ENCODE assay signal across 9 mouse cellular contexts in the genomic region with DNA sequence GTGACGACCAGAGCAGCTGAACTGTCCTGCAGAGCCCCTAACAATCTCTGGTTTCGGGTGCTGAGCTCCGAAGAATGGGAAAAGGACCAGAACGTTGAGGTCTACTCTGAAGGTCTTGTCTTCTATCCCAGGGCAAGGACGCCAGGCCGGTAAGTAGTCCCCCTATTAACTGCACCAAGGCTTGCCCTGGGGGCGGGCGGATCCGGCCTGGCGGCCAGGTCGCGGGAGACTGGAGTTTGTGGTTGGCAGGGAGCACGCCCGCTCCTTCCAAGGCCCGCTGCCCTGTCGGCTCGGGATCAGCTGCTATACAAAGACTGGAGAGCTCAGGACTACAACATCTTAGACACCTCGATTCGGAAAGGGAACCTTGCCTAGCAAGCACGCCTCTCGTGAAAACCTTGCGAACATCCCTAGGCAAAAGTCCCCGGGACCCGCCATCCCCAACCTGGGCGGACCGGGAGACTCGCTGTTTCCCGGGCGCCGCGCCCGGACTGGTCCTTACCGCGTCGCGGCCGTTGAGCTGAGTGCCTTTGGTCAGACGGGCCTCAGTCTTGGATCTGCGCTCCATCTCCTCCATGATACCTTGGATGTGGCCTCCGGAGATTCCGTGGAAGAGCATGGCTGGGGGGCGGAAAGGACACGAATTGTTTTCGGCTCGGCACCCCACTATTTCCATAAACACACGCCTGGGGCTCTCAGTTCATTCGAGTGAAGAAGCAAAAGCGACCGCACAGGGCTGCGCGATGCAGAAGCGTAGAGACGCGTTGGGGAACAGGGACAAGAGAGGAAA. TPM values are rescaled to one million over a fixed set of nuclear protein-coding genes. Genes with fewer than 3 reads are reported as not detected.
DNase-seq lines count a peak whose midpoint lies in the region; ATAC-seq and TF ChIP-seq lines count a peak whose summit lies in the region.
"Had no signal": no experiment of that assay in that cellular context is flagged by ENCODE, and none has a peak within 500 bp of the region (broad histone marks: within the 10 kb centered on the region; RNA-seq: fewer than 3 reads in every experiment).

No protein-coding gene starts in this region.

- peak; percentile 61 for ATAC-seq in lung, embryonic 16.5 days (ENCODE audit: low read depth)
- ATAC-seq in granulocyte monocyte progenitor cell, adult 5-6 weeks (replicated peaks; ENCODE audit: poor library complexity, severe bottlenecking) = peak; percentile 15; the same call in 1 of the 2 replicates
- 0 out of 2 replicates have a peak, but pooled peaks have one; percentile 18 for ATAC-seq in kidney, postnatal 0 days (replicated peaks; ENCODE audit: low FRiP score, low read depth)
- ATAC-seq in neural tube, embryonic 11.5 days (ENCODE audit: insufficient read depth, low FRiP score, low TSS enrichment) = peak; percentile 56

- 5% methylated on average over 54 of the region's 54 CpGs for WGBS in lung, embryonic 16.5 days
- WGBS in kidney, postnatal 0 days = 3% methylated on average over 54 of the region's 54 CpGs
- WGBS in neural tube, embryonic 11.5 days = under 1% methylated on average over 54 of the region's 54 CpGs

- H3K9me3 ChIP-seq in lung, embryonic 16.5 days (ENCODE audit: control insufficient read depth, low read length) = no peaks in the 10 kb centered on the region
- no peaks in the 10 kb centered on the region for H3K9me3 ChIP-seq in kidney, postnatal 0 days (replicated peaks; ENCODE audit: low read length)
- no peaks in the 10 kb centered on the region for H3K9me3 ChIP-seq in neural tube, embryonic 11.5 days (ENCODE audit: control insufficient read depth, low read length)

- peak overlapping the region; percentile 34 for H3K9ac ChIP-seq in lung, embryonic 16.5 days (ENCODE audit: low read length)
- no peak overlapping the region for H3K9ac ChIP-seq in kidney, postnatal 0 days (ENCODE audit: low read depth, low read length)
- H3K9ac ChIP-seq in neural tube, embryonic 11.5 days (ENCODE audit: low read length) = peak overlapping the region; percentile 50

- peaks cover 12% of the 10 kb centered on the region for H3K4me1 ChIP-seq in lung, embryonic 16.5 days (replicated peaks; ENCODE audit: control insufficient read depth, insufficient read depth, low read length)
- H3K4me1 ChIP-seq in kidney, postnatal 0 days (replicated peaks; ENCODE audit: insufficient read depth, low read length) = peaks cover 15% of the 10 kb centered on the region; the same call in 1 of the 2 replicates
- peaks cover 16% of the 10 kb centered on the region for H3K4me1 ChIP-seq in neural tube, embryonic 11.5 days (ENCODE audit: control insufficient read depth, insufficient read depth, low read length)

- H3K4me3 ChIP-seq in lung, embryonic 16.5 days (ENCODE audit: low read length) = peak overlapping the region; percentile 44
- H3K4me3 ChIP-seq in kidney, postnatal 0 days (replicated peaks; ENCODE audit: low read depth, low read length) = peak overlapping the region; percentile 28
- H3K4me3 ChIP-seq in neural tube, embryonic 11.5 days (ENCODE audit: low read depth, low read length) = peak overlapping the region; percentile 32
- H3K4me3 ChIP-seq: erythroblast, embryonic 14.5 days had no signal

- TF ChIP-seq CTCF in brain, embryonic 14.5 days (IDR thresholded peaks at IDR 0.05; ENCODE audit: borderline replicate concordance, extremely low read depth, insufficient read depth, insufficient read length) = no peak
- no peak for TF ChIP-seq CTCF in kidney, postnatal 0 days (IDR thresholded peaks at IDR 0.05; ENCODE audit: low read depth)

- no peak overlapping the region for H3K27ac ChIP-seq in lung, embryonic 16.5 days (ENCODE audit: low read length)
- H3K27ac ChIP-seq in kidney, postnatal 0 days = no peak overlapping the region
- H3K27ac ChIP-seq in neural tube, embryonic 11.5 days (ENCODE audit: low read depth, low read length) = no peak overlapping the region

- no peak for TF ChIP-seq POLR2A in brain, embryonic 14.5 days (IDR thresholded peaks at IDR 0.05; ENCODE audit: borderline replicate concordance, extremely low read depth, insufficient read depth, insufficient read length, poor library complexity, severe bottlenecking)

- DNase-seq in lung, postnatal 14 days = no peak
- DNase-seq in brain, embryonic 14.5 days (ENCODE audit: low read depth) = peak; percentile 79
- peak; percentile 54 for DNase-seq in kidney, postnatal 0 days (ENCODE audit: low spot score)
- DNase-seq in neural tube, embryonic 11.5 days (ENCODE audit: low spot score) = peak; percentile 84
- DNase-seq in layer of hippocampus, adult 18-20 months (ENCODE audit: low spot score in 2 of 2) = no peak
- no peak for DNase-seq in thymus, postnatal 0 days (ENCODE audit: low spot score)

- H3K4me2 ChIP-seq in lung, embryonic 16.5 days (ENCODE audit: low read depth, low read length) = peak overlapping the region; percentile 59
- H3K4me2 ChIP-seq in kidney, postnatal 0 days (ENCODE audit: low read length) = peak overlapping the region; percentile 47
- H3K4me2 ChIP-seq in neural tube, embryonic 11.5 days (ENCODE audit: low read depth) = peak overlapping the region; percentile 53

- H3K36me3 ChIP-seq in lung, embryonic 16.5 days (ENCODE audit: control insufficient read depth, insufficient read depth, low read length) = no peaks in the 10 kb centered on the region
- no peaks in the 10 kb centered on the region for H3K36me3 ChIP-seq in kidney, postnatal 0 days (ENCODE audit: insufficient read depth, low read length)
- no peaks in the 10 kb centered on the region for H3K36me3 ChIP-seq in neural tube, embryonic 11.5 days (ENCODE audit: control insufficient read depth, insufficient read depth, low read length)

- peaks cover 84% of the 10 kb centered on the region for H3K27me3 ChIP-seq in lung, embryonic 16.5 days (ENCODE audit: control insufficient read depth, insufficient read depth, low read depth, low read length)
- H3K27me3 ChIP-seq in kidney, postnatal 0 days (ENCODE audit: insufficient read depth, low read length) = peaks cover 67% of the 10 kb centered on the region
- peaks cover 88% of the 10 kb centered on the region for H3K27me3 ChIP-seq in neural tube, embryonic 11.5 days (ENCODE audit: control insufficient read depth, insufficient read depth, low read length)

RNA-seq across cellular contexts. Expression of a gene that starts 6.9 kb away (rescaled TPM):
- 0.14 TPM in 1 of 2 replicates, not detected in the other for polyA plus RNA-seq in lung, embryonic 16.5 days (2015; fragmentation: Nextera tagmentation; extraction: Ambion mirVana)
- polyA plus RNA-seq in brain, embryonic 14.5 days (2012; rRNA removed) = 62.8 and 83.9 TPM in 2 replicates
- total RNA-seq in granulocyte monocyte progenitor cell, adult 5-6 weeks (2014; fragmentation: Nextera tagmentation) = not detected in 2 replicates
- not detected in 2 replicates for total RNA-seq in granulocyte monocyte progenitor cell, adult 5-6 weeks (2017)
- polyA plus RNA-seq in kidney, postnatal 0 days (2015; fragmentation: Nextera tagmentation; extraction: Ambion mirVana) = 0.10 TPM in 1 of 2 replicates, not detected in the other
- 10.6 and 11.4 TPM in 2 replicates for polyA plus RNA-seq in neural tube, embryonic 11.5 days (2014; fragmentation: Nextera tagmentation; extraction: Ambion mirVana)
- 10 to 100 TPM; 15.0 to 15.5 TPM for total RNA-seq in layer of hippocampus, adult 18-20 months (2021)
- not detected in 2 replicates for polyA plus RNA-seq in thymus, postnatal 0 days (2015; fragmentation: Nextera tagmentation; extraction: Ambion mirVana)
- polyA plus RNA-seq: erythroblast, embryonic 14.5 days had no signal

RNA-seq across cellular contexts. Expression of a gene that starts 15.2 kb away (rescaled TPM):
- polyA plus RNA-seq in lung, embryonic 16.5 days (2015; fragmentation: Nextera tagmentation; extraction: Ambion mirVana) = 48.1 and 53.7 TPM in 2 replicates
- polyA plus RNA-seq in brain, embryonic 14.5 days (2012; rRNA removed) = 38.6 and 65.3 TPM in 2 replicates
- total RNA-seq in granulocyte monocyte progenitor cell, adult 5-6 weeks (2014; fragmentation: Nextera tagmentation) = 13.2 and 22.3 TPM in 2 replicates
- 10.2 and 15.2 TPM in 2 replicates for total RNA-seq in granulocyte monocyte progenitor cell, adult 5-6 weeks (2017)
- polyA plus RNA-seq in kidney, postnatal 0 days (2015; fragmentation: Nextera tagmentation; extraction: Ambion mirVana) = 64.6 and 74.4 TPM in 2 replicates
- polyA plus RNA-seq in neural tube, embryonic 11.5 days (2014; fragmentation: Nextera tagmentation; extraction: Ambion mirVana) = 33.9 and 37.4 TPM in 2 replicates
- 10 to 100 TPM; 21.9 to 23.9 TPM for total RNA-seq in layer of hippocampus, adult 18-20 months (2021)
- 57.3 and 59.5 TPM in 2 replicates for polyA plus RNA-seq in thymus, postnatal 0 days (2015; fragmentation: Nextera tagmentation; extraction: Ambion mirVana)

Comparison
In these comparisons a context has a peak if more than half of its experiments do, and no peak if none do; other contexts are left out.
1. DNase-seq: peak in brain, embryonic 14.5 days (single experiment), kidney, postnatal 0 days (single experiment) and neural tube, embryonic 11.5 days (single experiment); none in lung, postnatal 14 days (single experiment), layer of hippocampus, adult 18-20 months (0 of 2) and thymus, postnatal 0 days (single experiment).
2. RNA of a gene that starts 6.9 kb away (polyA plus RNA-seq): 62.8 to 83.9 TPM in brain, embryonic 14.5 days and 10.6 to 11.4 TPM in neural tube, embryonic 11.5 days; 0.10 TPM in kidney, postnatal 0 days, 0.14 TPM in lung, embryonic 16.5 days and not detected in thymus, postnatal 0 days; every median in the first group is over 10 times any median in the second.
3. Peak in every context shown above with its lines, with median percentiles within 50 percentile points of each other: ATAC-seq, H3K4me2 ChIP-seq and H3K4me3 ChIP-seq.